Mouse (Mus musculus) thymus, adult 2 months (tissue): ENCODE data around the gene Syne2.

Source experiments
- CTCF ChIP-seq: fragments of 200-500 bp; IDR thresholded peaks from 2 replicates; pipeline ENCODE4 v1.5.1; 2012; ENCODE audit warnings: mild to moderate bottlenecking, control low read depth, low read length, moderate library complexity, borderline replicate concordance; ENCODE audit not compliant: control insufficient read depth, poor library complexity, insufficient read depth; ENCODE audit errors: extremely low read depth
- POLR2A ChIP-seq: fragments of 200-500 bp; IDR thresholded peaks from 2 replicates; pipeline ENCODE4 v1.6.1; 2012; ENCODE audit warnings: mild to moderate bottlenecking, low read length, control low read depth, moderate library complexity; ENCODE audit not compliant: control insufficient read depth, poor library complexity, insufficient read depth; ENCODE audit errors: extremely low read depth

GRCm38 (mm10) chr12:76080876-76081556, 263.1 kb downstream of the Syne2 start:
- TF ChIP-seq CTCF (no peak), POLR2A (no peak)
